Mouse (Mus musculus): ENCODE measurements around the gene Ugt1a2. TPM values are rescaled to one million over a fixed set of nuclear protein-coding genes. Genes with fewer than 3 reads are reported as not detected.

Gene Ugt1a2
- polyA plus RNA-seq, 1 experiment from 2014 or later, result not detected

DNA sequence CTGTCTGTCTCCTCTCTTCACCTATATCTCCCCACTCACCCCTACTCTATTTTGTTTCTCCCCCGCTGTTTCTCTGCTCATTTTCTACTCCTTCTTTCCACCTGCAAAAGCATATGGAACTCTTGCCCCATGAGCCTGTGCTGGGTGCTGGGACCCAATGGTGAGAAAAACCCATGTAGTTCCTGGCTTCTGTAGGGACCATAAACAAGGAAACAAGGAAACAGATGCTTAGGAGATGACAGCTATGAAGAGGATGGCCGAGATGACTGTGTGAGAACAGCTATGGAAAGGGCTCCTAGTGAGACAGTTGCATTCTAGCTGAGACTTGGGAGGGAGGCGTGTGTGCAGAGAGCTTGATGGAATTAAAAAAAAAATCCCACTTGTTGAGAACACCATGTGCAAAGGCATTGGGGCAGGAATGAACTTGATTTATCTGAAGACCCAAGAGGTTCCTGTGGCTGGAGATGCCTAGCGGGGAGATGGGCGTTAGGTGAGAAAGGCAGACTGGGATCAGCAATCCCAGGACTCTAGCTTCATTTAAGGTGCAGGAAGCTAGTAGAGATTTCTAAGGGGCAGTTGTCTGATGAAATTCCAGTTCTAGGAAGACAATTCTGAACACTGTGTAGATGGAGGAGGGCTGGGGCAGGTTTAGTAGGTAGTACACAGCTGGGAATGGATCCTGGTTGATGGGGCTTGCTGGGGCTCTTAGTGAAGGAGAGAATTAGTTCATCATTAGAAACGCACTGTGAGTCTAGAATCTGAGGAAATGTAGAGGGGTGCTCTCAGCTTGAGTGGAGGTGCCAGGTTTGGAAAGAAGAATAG, 30.8 kb downstream of the Ugt1a2 start:
- ATAC-seq (ENCODE audit: low FRiP score), result no peak
- Histone ChIP-seq H3K4me3 (no peak overlapping the region), H3K4me2 (no peak overlapping the region), H3K36me3 (no peaks in the 10 kb centered on the region), H3K9me3 (peaks cover 100% of the 10 kb centered on the region), H3K27me3 (no peaks in the 10 kb centered on the region), H3K27ac (no peak overlapping the region), H3K4me1 (replicated peaks) (no peaks in the 10 kb centered on the region), H3K9ac (no peak overlapping the region)
- WGBS, result 77% methylated on average over 6 of the region's 6 CpGs

DNA sequence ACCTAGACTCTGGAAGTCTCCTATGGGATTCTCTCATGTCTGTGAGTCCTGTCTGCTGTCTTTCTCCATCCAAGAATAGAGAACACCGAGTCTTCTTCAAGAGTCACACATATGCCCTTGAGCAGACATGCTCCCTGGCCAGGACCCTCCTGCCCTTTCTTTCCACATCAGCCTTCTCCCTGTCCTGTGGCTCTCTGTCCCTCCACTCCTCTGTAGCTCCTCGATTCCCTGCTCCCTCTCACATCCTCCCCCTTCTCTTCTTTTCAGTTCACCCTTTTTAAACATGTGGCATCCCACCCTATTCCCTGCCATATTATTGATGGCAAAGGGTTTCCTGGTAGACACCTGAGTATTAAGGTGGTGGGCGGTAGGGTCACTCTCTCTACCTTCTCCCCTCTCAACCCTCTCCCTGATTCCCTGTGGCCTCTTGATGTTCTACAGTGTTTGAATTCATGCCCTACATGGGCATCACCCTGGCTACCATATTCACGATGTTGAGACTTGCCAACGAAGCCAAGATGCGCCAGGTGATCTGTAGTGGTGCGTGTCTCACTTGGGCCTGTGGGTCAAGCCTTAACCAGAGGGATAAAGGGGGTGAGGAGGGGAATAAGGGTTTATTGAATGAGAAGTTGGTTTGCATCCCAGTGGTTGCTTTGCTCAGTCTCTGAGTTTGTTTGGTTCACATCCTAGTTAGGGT, 31.6 kb downstream of the Ugt1a2 start:
- Histone ChIP-seq H3K9ac (no peak overlapping the region), H3K27me3 (no peaks in the 10 kb centered on the region), H3K4me1 (replicated peaks) (no peaks in the 10 kb centered on the region), H3K4me2 (no peak overlapping the region), H3K9me3 (peaks cover 97% of the 10 kb centered on the region), H3K27ac (no peak overlapping the region), H3K36me3 (no peaks in the 10 kb centered on the region), H3K4me3 (no peak overlapping the region)
- no peak for ATAC-seq (ENCODE audit: low FRiP score)
- 71% methylated on average over 7 of the region's 7 CpGs for WGBS

DNA sequence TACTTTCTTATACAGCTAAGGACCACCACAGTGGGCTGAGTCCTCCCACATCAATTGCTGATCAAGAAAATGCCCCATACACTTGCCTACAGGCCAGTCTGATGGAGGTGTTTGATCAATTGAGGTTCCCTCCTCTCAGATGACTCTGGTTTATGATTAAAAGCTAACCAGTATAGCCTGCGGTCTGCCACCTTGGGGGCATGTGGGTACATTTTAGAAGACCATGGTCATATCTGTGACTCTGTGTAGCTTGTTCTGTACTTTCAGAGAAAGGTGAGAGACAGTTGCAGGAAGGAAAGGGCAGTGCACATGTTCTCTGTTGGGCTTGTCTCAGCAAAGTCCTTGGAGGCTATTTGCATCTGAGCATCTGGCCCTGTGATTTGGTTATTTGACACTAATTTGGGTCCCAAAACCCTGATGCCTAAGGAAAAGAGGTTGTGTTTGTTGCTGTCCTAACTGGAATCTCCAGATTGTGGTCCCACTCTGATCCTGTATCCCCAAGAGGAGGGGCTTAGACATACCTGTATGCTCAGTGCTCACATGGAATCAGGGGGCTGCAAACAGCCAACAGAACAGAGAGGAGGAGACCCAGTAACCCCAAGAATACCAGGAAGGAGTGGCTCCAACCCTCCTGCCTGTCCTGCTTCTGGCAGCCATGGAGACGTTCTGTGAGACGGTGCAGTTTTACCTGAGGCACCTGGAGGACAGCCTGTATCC, 32.4 kb downstream of the Ugt1a2 start:
- H3K4me1 ChIP-seq (replicated peaks), result no peaks in the 10 kb centered on the region
- H3K4me2 ChIP-seq, result no peak overlapping the region
- no peaks in the 10 kb centered on the region for H3K27me3 ChIP-seq
- no peaks in the 10 kb centered on the region for H3K36me3 ChIP-seq
- no peak overlapping the region for H3K4me3 ChIP-seq
- no peak overlapping the region for H3K9ac ChIP-seq
- no peak for ATAC-seq (ENCODE audit: low FRiP score)
- WGBS, result 53% methylated on average over 3 of the region's 3 CpGs
- H3K9me3 ChIP-seq, result peaks cover 97% of the 10 kb centered on the region
- H3K27ac ChIP-seq, result no peak overlapping the region

DNA sequence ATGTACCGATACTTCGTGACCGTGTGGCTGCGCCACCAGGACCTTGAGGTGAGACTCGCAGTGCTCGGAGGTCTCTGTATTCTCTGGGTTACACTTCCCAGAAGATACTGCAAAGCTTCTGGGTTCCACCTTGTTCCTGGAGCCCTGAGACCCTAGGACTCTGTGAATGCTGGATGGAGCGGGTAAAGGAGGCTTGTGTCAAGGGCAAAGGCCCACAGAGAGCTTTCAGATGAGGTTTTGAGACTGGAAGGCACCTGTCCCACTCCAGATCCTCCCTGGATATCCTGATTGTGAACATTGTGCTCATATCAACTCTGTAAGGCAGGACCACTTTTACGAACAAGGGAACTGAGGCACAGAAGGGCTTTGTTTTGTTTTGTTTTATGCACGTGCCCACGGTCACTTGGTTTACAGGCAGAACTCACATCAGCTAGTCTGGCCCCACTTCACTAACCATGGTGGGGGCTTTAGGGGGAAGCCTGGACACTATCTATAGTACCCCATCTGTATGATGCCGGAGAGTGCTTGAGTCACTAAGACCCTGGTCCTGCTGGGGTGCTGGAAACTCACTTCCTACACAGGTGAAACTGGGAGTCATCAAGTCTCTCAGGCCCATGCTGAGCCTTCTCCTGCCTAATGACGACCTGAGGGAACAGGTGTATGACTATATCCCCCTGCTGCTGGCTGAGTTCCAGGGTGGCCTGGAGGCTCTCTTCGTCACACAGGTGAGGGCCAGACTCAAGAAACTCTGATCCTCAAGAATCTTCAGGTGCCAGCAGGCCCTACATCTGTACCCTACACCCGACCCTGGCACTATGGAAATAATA, 33.2 kb downstream of the Ugt1a2 start:
- no peak for ATAC-seq (ENCODE audit: low FRiP score)
- H3K9me3 ChIP-seq, result peaks cover 97% of the 10 kb centered on the region
- WGBS, result 70% methylated on average over 14 of the region's 14 CpGs
- no peak overlapping the region for H3K9ac ChIP-seq
- no peaks in the 10 kb centered on the region for H3K4me1 ChIP-seq (replicated peaks)
- no peaks in the 10 kb centered on the region for H3K27me3 ChIP-seq
- H3K27ac ChIP-seq, result no peak overlapping the region
- no peak overlapping the region for H3K4me2 ChIP-seq
- H3K36me3 ChIP-seq, result no peaks in the 10 kb centered on the region
- H3K4me3 ChIP-seq, result no peak overlapping the region

DNA sequence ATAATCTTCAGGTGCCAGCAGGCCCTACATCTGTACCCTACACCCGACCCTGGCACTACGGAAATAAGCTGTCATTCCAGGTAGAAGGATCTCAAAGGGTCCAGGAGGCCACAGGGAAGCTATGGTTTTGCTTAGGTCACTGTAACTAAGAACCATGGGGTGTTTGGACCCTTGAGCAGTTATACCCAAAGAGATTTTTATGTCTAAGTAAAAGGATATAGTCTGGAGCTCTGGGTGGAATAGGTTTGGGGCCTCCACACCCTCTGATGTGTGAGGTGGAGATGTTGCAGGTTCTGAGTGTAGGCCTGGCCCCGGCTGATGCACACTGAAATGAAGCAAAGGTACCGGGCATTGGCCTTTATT, 33.8 kb downstream of the Ugt1a2 start:
- Histone ChIP-seq H3K4me3 (no peak overlapping the region), H3K27ac (no peak overlapping the region), H3K27me3 (no peaks in the 10 kb centered on the region), H3K4me1 (replicated peaks) (no peaks in the 10 kb centered on the region), H3K4me2 (no peak overlapping the region), H3K9me3 (peaks cover 97% of the 10 kb centered on the region), H3K9ac (no peak overlapping the region), H3K36me3 (no peaks in the 10 kb centered on the region)
- no peak for ATAC-seq (ENCODE audit: low FRiP score)
- 67% methylated on average over 4 of the region's 4 CpGs for WGBS

DNA sequence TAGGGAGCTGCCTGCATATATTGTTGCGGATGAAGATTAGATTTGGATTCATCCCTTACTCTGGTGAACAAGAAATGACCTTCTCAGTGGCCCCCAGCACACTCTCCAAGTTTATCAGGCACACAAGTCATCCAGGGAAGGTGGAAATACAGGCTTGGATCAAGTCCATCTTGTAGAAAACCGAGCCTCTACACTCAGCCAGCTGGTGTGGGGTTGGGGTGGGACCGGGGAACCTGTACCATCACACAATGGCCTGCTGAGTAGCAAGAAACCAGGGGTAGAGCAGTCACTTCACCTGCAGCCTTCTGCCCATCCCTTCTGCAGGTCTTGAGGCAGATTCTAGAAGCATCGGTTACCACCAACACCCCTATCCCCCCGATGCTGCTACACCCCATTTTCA, 34.2 kb downstream of the Ugt1a2 start:
- no peak overlapping the region for H3K27ac ChIP-seq
- H3K4me1 ChIP-seq (replicated peaks), result no peaks in the 10 kb centered on the region
- peaks cover 97% of the 10 kb centered on the region for H3K9me3 ChIP-seq
- no peak overlapping the region for H3K9ac ChIP-seq
- H3K4me3 ChIP-seq, result no peak overlapping the region
- no peaks in the 10 kb centered on the region for H3K36me3 ChIP-seq
- no peaks in the 10 kb centered on the region for H3K27me3 ChIP-seq
- WGBS, result 45% methylated on average over 5 of the region's 5 CpGs
- ATAC-seq (ENCODE audit: low FRiP score), result no peak
- no peak overlapping the region for H3K4me2 ChIP-seq

DNA sequence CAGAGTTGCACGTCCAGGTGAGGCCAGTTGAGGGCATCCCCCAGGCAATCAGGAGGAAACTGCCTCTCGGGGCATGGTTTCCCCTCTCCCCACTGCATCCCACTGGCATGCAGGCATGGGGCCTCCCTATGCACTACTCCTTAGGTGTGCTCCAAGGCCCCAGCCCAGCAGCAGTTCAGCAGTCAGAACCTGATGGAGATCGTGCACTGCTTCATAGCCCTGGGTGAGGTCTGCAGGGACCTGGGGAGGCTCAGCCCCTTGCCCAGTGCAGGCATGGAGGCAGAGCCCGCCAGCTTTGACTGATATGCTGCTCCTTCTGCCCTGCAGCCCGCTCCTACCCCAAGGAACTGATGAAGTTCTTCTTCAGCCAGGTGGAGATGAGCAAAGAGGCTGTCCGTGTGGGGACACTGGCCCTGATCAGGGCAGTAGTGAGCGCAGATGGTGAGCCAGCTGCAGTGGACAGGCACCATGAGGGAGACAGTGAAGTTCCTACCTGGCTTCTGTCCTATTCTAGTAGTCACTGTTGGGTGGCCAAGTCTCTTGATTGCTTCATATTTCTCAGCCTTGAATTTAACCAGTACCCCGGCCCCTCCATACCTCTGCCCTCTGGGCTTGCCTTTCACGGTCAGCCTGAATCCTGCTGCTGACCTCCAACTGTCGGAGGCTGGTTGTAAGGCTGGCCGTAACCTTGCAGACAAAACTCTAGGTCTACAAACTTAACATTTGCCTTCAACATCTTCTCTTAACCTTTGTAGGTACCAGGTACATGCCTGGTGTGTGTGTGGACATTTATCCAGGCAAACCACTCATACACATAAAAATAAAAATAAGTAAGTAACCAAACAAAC, 34.9 kb downstream of the Ugt1a2 start:
- Histone ChIP-seq H3K9me3 (peaks cover 97% of the 10 kb centered on the region), H3K27me3 (no peaks in the 10 kb centered on the region), H3K4me3 (no peak overlapping the region), H3K36me3 (no peaks in the 10 kb centered on the region), H3K4me2 (no peak overlapping the region), H3K27ac (no peak overlapping the region), H3K4me1 (replicated peaks) (no peaks in the 10 kb centered on the region), H3K9ac (no peak overlapping the region)
- WGBS, result 63% methylated on average over 11 of the region's 11 CpGs
- ATAC-seq (ENCODE audit: low FRiP score), result no peak

DNA sequence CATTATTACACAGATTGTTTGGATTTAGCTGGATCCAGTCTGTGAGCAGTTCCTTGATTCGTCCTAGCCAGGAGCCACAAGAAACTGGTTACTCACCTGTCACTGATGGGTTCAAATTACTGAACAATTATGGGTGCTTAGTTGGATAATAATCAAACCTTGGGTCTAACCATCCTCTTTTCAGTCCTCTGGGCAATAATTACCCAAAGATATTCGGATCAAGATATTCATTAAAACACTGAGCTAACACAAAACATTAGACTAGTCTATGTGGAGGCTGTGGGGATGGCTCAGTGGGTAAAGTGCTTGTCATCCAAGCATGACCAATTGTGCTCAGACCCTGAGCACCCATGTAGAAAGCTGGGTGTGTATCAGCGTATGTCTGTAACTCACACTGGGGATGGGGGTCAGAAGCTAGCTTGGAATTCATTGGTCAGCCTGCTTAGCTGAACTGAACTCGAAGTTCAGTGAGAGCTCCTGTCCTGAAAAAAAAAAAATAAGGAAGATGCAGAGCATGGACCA, 35.6 kb downstream of the Ugt1a2 start:
- H3K36me3 ChIP-seq, result no peaks in the 10 kb centered on the region
- WGBS, result 63% methylated on average over 4 of the region's 4 CpGs
- no peak overlapping the region for H3K27ac ChIP-seq
- H3K4me3 ChIP-seq, result no peak overlapping the region
- H3K9me3 ChIP-seq, result peaks cover 97% of the 10 kb centered on the region
- no peak overlapping the region for H3K4me2 ChIP-seq
- H3K4me1 ChIP-seq (replicated peaks), result no peaks in the 10 kb centered on the region
- no peaks in the 10 kb centered on the region for H3K27me3 ChIP-seq
- no peak overlapping the region for H3K9ac ChIP-seq
- no peak for ATAC-seq (ENCODE audit: low FRiP score)

DNA sequence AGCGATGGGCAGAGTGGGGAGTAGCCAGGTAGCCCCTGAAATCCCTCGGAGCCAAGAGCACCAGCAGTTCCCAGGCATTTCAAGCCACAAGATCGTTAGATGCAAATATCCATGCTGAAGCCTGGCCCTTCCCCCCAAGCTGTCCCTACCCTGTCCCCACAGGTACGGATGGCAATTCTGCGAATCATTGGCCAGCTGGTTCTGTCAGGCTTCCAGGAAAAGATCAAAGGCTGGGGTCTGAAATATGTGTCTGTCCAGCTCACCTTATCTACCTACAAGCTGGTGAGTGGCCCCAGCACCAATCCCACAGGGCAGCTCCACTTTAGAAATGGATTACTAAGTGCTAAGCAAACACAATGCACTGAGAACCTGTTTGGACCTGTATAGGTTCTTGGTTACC, 36.9 kb downstream of the Ugt1a2 start:
- ATAC-seq (ENCODE audit: low FRiP score), result no peak
- Histone ChIP-seq H3K4me1 (replicated peaks) (no peaks in the 10 kb centered on the region), H3K4me3 (no peak overlapping the region), H3K9ac (no peak overlapping the region), H3K27ac (no peak overlapping the region), H3K4me2 (no peak overlapping the region), H3K9me3 (peaks cover 94% of the 10 kb centered on the region), H3K27me3 (no peaks in the 10 kb centered on the region), H3K36me3 (no peaks in the 10 kb centered on the region)
- 85% methylated on average over 5 of the region's 5 CpGs for WGBS

DNA sequence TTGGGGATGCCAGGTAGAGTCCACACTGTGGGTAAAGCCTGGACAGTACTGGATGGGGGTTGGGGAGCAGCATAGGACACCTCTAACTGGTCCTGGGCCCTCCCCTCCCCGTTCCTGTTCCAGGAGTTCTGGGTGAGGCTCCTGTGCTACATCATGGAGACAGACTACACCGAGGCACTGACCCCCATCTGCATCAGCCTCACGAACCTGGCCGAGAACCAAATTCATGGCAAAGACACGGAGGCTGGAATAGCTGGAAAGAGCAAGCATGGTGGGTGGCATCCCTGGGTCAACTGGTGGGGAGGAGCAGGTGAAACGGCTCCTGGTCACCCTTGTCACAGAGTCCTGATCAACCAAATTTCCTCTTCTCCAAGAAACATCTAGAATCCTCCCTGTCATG, 38.4 kb downstream of the Ugt1a2 start:
- no peaks in the 10 kb centered on the region for H3K27me3 ChIP-seq
- 78% methylated on average over 6 of the region's 6 CpGs for WGBS

DNA sequence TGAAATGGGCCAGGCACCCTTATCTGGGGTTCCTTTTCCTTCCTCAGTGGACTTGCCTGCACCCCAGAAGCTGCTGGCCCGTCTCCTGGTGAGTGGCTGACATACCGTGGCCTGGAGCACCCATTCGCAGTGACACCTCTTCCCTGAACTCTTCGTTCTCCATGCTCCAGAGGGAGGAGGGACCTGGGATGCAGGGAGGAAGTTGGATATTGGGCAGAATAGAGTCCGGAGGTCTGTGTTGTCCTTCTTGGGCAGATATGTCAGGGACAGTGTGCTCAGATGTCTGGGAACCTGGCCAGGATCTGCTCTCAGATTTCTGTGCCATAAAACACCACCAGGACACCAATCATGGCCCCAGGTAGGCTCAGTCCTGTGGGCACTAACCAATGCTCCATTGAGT, 39.7 kb downstream of the Ugt1a2 start:
- WGBS, result 73% methylated on average over 5 of the region's 5 CpGs
- no peak for ATAC-seq (ENCODE audit: low FRiP score)

More for the DNA sequence above, 38.4 kb downstream of the Ugt1a2 start:
- Histone ChIP-seq H3K27ac (no peak overlapping the region), H3K4me2 (no peak overlapping the region), H3K9me3 (peaks cover 93% of the 10 kb centered on the region), H3K4me3 (no peak overlapping the region), H3K4me1 (replicated peaks) (no peaks in the 10 kb centered on the region), H3K36me3 (no peaks in the 10 kb centered on the region), H3K9ac (no peak overlapping the region)
- ATAC-seq (ENCODE audit: low FRiP score), result peak; percentile 4; the same call in 1 of the 2 replicates

More for the DNA sequence above, 39.7 kb downstream of the Ugt1a2 start:
- no peak overlapping the region for H3K4me3 ChIP-seq
- no peak overlapping the region for H3K9ac ChIP-seq
- H3K27ac ChIP-seq, result no peak overlapping the region
- H3K4me1 ChIP-seq (replicated peaks), result no peaks in the 10 kb centered on the region
- no peaks in the 10 kb centered on the region for H3K27me3 ChIP-seq
- no peaks in the 10 kb centered on the region for H3K36me3 ChIP-seq
- peaks cover 93% of the 10 kb centered on the region for H3K9me3 ChIP-seq
- H3K4me2 ChIP-seq, result no peak overlapping the region
